In the genomic region with DNA sequence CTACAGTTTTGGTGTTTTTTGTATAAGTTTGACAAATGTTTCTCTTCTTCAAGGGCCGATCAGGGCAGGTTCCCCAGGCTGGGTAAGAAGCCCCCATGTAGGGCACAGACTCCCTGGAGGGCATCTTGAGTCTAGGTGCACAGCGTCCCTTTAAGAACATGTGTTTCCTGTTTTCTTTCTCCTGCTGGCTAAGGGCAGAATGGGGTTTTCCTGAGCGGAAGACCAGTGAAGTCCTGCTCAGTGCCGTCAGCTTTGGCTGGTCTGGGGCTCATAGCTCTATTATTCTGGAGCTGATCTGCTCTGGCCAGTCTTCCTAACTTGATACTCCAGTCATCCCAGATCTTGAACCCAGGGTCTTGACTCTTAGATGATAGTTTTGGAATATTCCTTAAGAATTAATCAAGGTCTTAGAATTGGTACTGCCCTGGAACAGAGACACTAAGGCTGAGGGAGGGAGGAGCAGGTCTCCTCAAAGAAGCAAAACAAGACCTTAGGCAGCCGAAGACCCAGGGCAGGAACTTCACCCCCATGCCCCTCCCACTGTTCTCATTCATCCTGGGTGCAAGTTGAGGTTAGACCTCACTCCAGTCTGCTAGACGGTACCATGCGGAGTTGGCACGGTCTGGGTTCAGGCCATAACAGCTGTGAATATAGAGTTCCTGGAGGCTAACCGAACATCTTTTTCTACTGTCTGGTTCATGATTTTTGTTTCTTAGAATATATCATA, we compare ENCODE assay signal across 10 mouse cellular contexts.
DNase-seq lines count a peak whose midpoint lies in the region; ATAC-seq and TF ChIP-seq lines count a peak whose summit lies in the region.
"Had no signal": no experiment of that assay in that cellular context is flagged by ENCODE, and none has a peak within 500 bp of the region (broad histone marks: within the 10 kb centered on the region; RNA-seq: fewer than 3 reads in every experiment).

No protein-coding gene starts in this region.

- no peaks in the 10 kb centered on the region for H3K27me3 ChIP-seq in CH12.LX (replicated peaks)
- no peaks in the 10 kb centered on the region for H3K27me3 ChIP-seq in heart, postnatal 0 days (ENCODE audit: control insufficient read depth, insufficient read depth, low read length)
- H3K27me3 ChIP-seq in lung, embryonic 15.5 days = no peaks in the 10 kb centered on the region; the same call in 1 of the 2 replicates
- 0 out of 2 replicates have a peak, but pooled peaks cover 8% of the 10 kb centered on the region for H3K27me3 ChIP-seq in midbrain, embryonic 10.5 days (ENCODE audit: low read depth, poor library complexity, severe bottlenecking)
- no peaks in the 10 kb centered on the region for H3K27me3 ChIP-seq in midbrain, postnatal 0 days (ENCODE audit: insufficient read depth, low read length)
- H3K27me3 ChIP-seq: hindbrain, embryonic 15.5 days; neural tube, embryonic 12.5 days had no signal

- H3K79me2 ChIP-seq in CH12.LX (replicated peaks; ENCODE audit: control insufficient read depth, extremely low read depth, insufficient read depth, poor library complexity, severe bottlenecking) = no peaks in the 10 kb centered on the region

- ATAC-seq in heart, postnatal 0 days (ENCODE audit: insufficient read depth, low read depth) = peak; percentile 35
- no peak for ATAC-seq in lung, embryonic 15.5 days (ENCODE audit: borderline replicate concordance, extremely low read depth, low FRiP score, low TSS enrichment)
- no peak for ATAC-seq in midbrain, postnatal 0 days (ENCODE audit: low FRiP score)

- peak; percentile 98 for DNase-seq in heart, adult 11 months
- no peak for DNase-seq in heart, postnatal 25 days (ENCODE audit: low spot score)
- peak; percentile 58 for DNase-seq in CH12.LX (ENCODE audit: extremely low read depth)
- DNase-seq in heart, postnatal 0 days (ENCODE audit: low spot score) = peak; percentile 61
- no peak for DNase-seq in midbrain, embryonic 10.5 days (ENCODE audit: low spot score)
- DNase-seq in testis, postnatal 10 days (ENCODE audit: low spot score) = no peak
- DNase-seq in midbrain, postnatal 0 days (ENCODE audit: low spot score) = no peak

- TF ChIP-seq CTCF in CH12.LX (conservative IDR thresholded peaks at IDR 0.05 in 1 of 2, IDR thresholded peaks at IDR 0.05 in 1 of 2; ENCODE audit: low read depth in 2 of 2, low read length in 2 of 2) = no peak
- no peak for TF ChIP-seq CTCF in heart, postnatal 0 days (IDR thresholded peaks at IDR 0.05; ENCODE audit: low read depth)
- no peak for TF ChIP-seq CTCF in midbrain, postnatal 0 days (IDR thresholded peaks at IDR 0.05)

- TF ChIP-seq POLR2A in CH12.LX (IDR thresholded peaks at IDR 0.05; ENCODE audit: low read depth, low read length) = no peak

- no peaks in the 10 kb centered on the region for H3K9me3 ChIP-seq in CH12.LX (replicated peaks; ENCODE audit: low read length)
- H3K9me3 ChIP-seq in heart, postnatal 0 days (replicated peaks; ENCODE audit: control insufficient read depth, low read length) = no peaks in the 10 kb centered on the region
- no peaks in the 10 kb centered on the region for H3K9me3 ChIP-seq in lung, embryonic 15.5 days
- no peaks in the 10 kb centered on the region for H3K9me3 ChIP-seq in midbrain, embryonic 10.5 days (replicated peaks)
- H3K9me3 ChIP-seq in midbrain, postnatal 0 days (ENCODE audit: low read length) = no peaks in the 10 kb centered on the region
- H3K9me3 ChIP-seq: hindbrain, embryonic 15.5 days; neural tube, embryonic 12.5 days had no signal

- TF ChIP-seq EP300 in CH12.LX (IDR thresholded peaks at IDR 0.05; ENCODE audit: low read length) = peak; percentile 76
- TF ChIP-seq EP300 in heart, postnatal 0 days (IDR thresholded peaks at IDR 0.05; ENCODE audit: low read depth) = 0 out of 2 replicates have a peak, but pooled peaks have one; percentile 35

- intact Hi-C loops in heart, postnatal 25 days (cut with DNase I) = no loop called here

- peak overlapping the region; percentile 46; the same call in 1 of the 2 replicates for H3K9ac ChIP-seq in CH12.LX (ENCODE audit: insufficient read depth, low read depth)
- no peak overlapping the region for H3K9ac ChIP-seq in heart, postnatal 0 days (replicated peaks; ENCODE audit: low read depth, low read length)
- no peak overlapping the region for H3K9ac ChIP-seq in lung, embryonic 15.5 days
- no peak overlapping the region for H3K9ac ChIP-seq in midbrain, postnatal 0 days (replicated peaks; ENCODE audit: low read length, poor library complexity, severe bottlenecking)
- H3K9ac ChIP-seq: hindbrain, embryonic 15.5 days; neural tube, embryonic 12.5 days had no signal

- peaks cover 22 to 91% of the 10 kb centered on the region in 2 experiments for H3K4me1 ChIP-seq in CH12.LX (ENCODE audit: control insufficient read depth in 1 of 2, insufficient read depth in 2 of 2)
- H3K4me1 ChIP-seq in heart, postnatal 0 days (ENCODE audit: control insufficient read depth, insufficient read depth) = peaks cover 20% of the 10 kb centered on the region
- H3K4me1 ChIP-seq in lung, embryonic 15.5 days = peaks cover 42% of the 10 kb centered on the region
- H3K4me1 ChIP-seq in midbrain, embryonic 10.5 days = peaks cover 11% of the 10 kb centered on the region; the same call in 1 of the 2 replicates
- H3K4me1 ChIP-seq in midbrain, postnatal 0 days (ENCODE audit: insufficient read depth, low read length) = no peaks in the 10 kb centered on the region

- H3K4me2 ChIP-seq in CH12.LX (ENCODE audit: insufficient read depth, low read depth, poor library complexity, severe bottlenecking) = peak overlapping the region; percentile 68
- no peak overlapping the region for H3K4me2 ChIP-seq in heart, postnatal 0 days (ENCODE audit: low read depth, low read length)
- H3K4me2 ChIP-seq in lung, embryonic 15.5 days = no peak overlapping the region
- no peak overlapping the region for H3K4me2 ChIP-seq in midbrain, postnatal 0 days (ENCODE audit: low read depth, low read length, poor library complexity, severe bottlenecking)
- H3K4me2 ChIP-seq: hindbrain, embryonic 15.5 days; neural tube, embryonic 12.5 days had no signal

- in situ Hi-C loops in CH12.LX (cut with MboI; ENCODE audit: low pct_ligation_motif_present, low pct_unique_long_range_greater_than_20kb, low sequenced_read_pairs) = loop anchor here (25.0 kb wide), 1 partner anchor 469 kb away; no protein-coding TSS in a partner anchor

- WGBS in heart, postnatal 0 days = 65% methylated on average over 9 of the region's 9 CpGs
- WGBS in lung, embryonic 15.5 days = 63% methylated on average over 9 of the region's 9 CpGs
- WGBS in midbrain, embryonic 10.5 days = 74% methylated on average over 9 of the region's 9 CpGs
- WGBS in midbrain, postnatal 0 days = 83% methylated on average over 9 of the region's 9 CpGs

- TF ChIP-seq RAD21 in CH12.LX (IDR thresholded peaks at IDR 0.05; ENCODE audit: low read depth, low read length) = no peak

- H3K27ac ChIP-seq in CH12.LX (ENCODE audit: insufficient read depth, low read depth) = peak overlapping the region; percentile 75
- H3K27ac ChIP-seq in heart, postnatal 0 days (ENCODE audit: low read depth) = peak overlapping the region; percentile 57
- peak overlapping the region; percentile 57 for H3K27ac ChIP-seq in lung, embryonic 15.5 days
- no peak overlapping the region for H3K27ac ChIP-seq in midbrain, embryonic 10.5 days (replicated peaks)
- H3K27ac ChIP-seq in midbrain, postnatal 0 days (ENCODE audit: low read depth, low read length) = no peak overlapping the region
- H3K27ac ChIP-seq: hindbrain, embryonic 15.5 days; neural tube, embryonic 12.5 days had no signal

- peaks cover 0 to 10% of the 10 kb centered on the region in 2 experiments for H3K36me3 ChIP-seq in CH12.LX (replicated peaks in 1 of 2; ENCODE audit: control insufficient read depth in 1 of 2, insufficient read depth in 1 of 2, low read length in 1 of 2)
- H3K36me3 ChIP-seq in heart, postnatal 0 days (replicated peaks; ENCODE audit: control insufficient read depth, insufficient read depth, low read length) = no peaks in the 10 kb centered on the region
- H3K36me3 ChIP-seq in lung, embryonic 15.5 days = no peaks in the 10 kb centered on the region
- no peaks in the 10 kb centered on the region for H3K36me3 ChIP-seq in midbrain, embryonic 10.5 days
- H3K36me3 ChIP-seq in midbrain, postnatal 0 days (ENCODE audit: insufficient read depth, low read length) = no peaks in the 10 kb centered on the region
- H3K36me3 ChIP-seq: hindbrain, embryonic 15.5 days; neural tube, embryonic 12.5 days had no signal

- dilution Hi-C loops in CH12.LX (cut with MboI; ENCODE audit: extremely low pct_ligation_motif_present, extremely low pct_unique_long_range_greater_than_20kb, low sequenced_read_pairs) = no loop called here

- peak overlapping the region; percentile 5 to 41 (median 9) for H3K4me3 ChIP-seq in CH12.LX (replicated peaks in 1 of 3; ENCODE audit: low read depth in 2 of 3, low read length in 2 of 3, poor library complexity in 1 of 3)
- H3K4me3 ChIP-seq in heart, postnatal 0 days (ENCODE audit: low read depth, low read length) = no peak overlapping the region
- no peak overlapping the region for H3K4me3 ChIP-seq in lung, embryonic 15.5 days
- H3K4me3 ChIP-seq in midbrain, embryonic 10.5 days = no peak overlapping the region
- no peak overlapping the region for H3K4me3 ChIP-seq in midbrain, postnatal 0 days (ENCODE audit: low read depth, low read length)
- H3K4me3 ChIP-seq: hindbrain, embryonic 15.5 days; neural tube, embryonic 12.5 days had no signal

TF ChIP-seq in CH12.LX, 34 proteins besides CTCF, POLR2A, EP300 and RAD21:
- TF ChIP-seq ETS1 (conservative IDR thresholded peaks at IDR 0.05; ENCODE audit: low read depth, low read length) (peak; percentile 77), MYC (IDR thresholded peaks at IDR 0.05; ENCODE audit: low read depth, low read length) (peak; percentile 15; the same call in 1 of the 2 replicates), HCFC1 (IDR thresholded peaks at IDR 0.05; ENCODE audit: low read depth, low read length) (no peak), ELF1 (IDR thresholded peaks at IDR 0.05; ENCODE audit: low read depth, low read length) (peak; percentile 62), SIN3A (IDR thresholded peaks at IDR 0.05; ENCODE audit: low read length) (peak; percentile 58; the same call in 1 of the 2 replicates), POLR2AphosphoS2 (IDR thresholded peaks at IDR 0.05; ENCODE audit: low read depth, low read length) (no peak), TCF12 (IDR thresholded peaks at IDR 0.05; ENCODE audit: low read depth, low read length) (peak; percentile 19; the same call in 1 of the 2 replicates), MEF2A (IDR thresholded peaks at IDR 0.05; ENCODE audit: borderline replicate concordance, low read depth, low read length) (peak; percentile 21; the same call in 1 of the 2 replicates)

Comparison
In these comparisons a context has a peak if more than half of its experiments do, and no peak if none do; other contexts are left out.
1. DNase-seq: peak in heart, adult 11 months (single experiment), CH12.LX (single experiment) and heart, postnatal 0 days (single experiment); none in heart, postnatal 25 days (single experiment), midbrain, embryonic 10.5 days (single experiment), testis, postnatal 10 days (single experiment) and midbrain, postnatal 0 days (single experiment).
2. H3K27ac ChIP-seq: peak in CH12.LX (single experiment), heart, postnatal 0 days (single experiment) and lung, embryonic 15.5 days (single experiment); none in midbrain, embryonic 10.5 days (single experiment) and midbrain, postnatal 0 days (single experiment).
3. H3K4me3 ChIP-seq: peak in CH12.LX (3 of 3); none in heart, postnatal 0 days (single experiment), lung, embryonic 15.5 days (single experiment), midbrain, embryonic 10.5 days (single experiment) and midbrain, postnatal 0 days (single experiment).